Mouse (Mus musculus) megakaryocyte-erythroid progenitor cell, adult 5 weeks (primary cell): ENCODE measurements around the gene Med9. TPM values are rescaled to one million over a fixed set of nuclear protein-coding genes. Genes with fewer than 3 reads are reported as not detected.

ENCODE experiments used
- polyA plus RNA-seq: library from polyadenylated mRNA; stranded (reverse); fragments of >175 nt; gene quantifications from 2 replicates; pipeline ENCODE4 v1.2.3, GENCODE M21; 2012

Med9 gene
- 47.5 and 51.4 TPM in 2 replicates for polyA plus RNA-seq

GRCm38 (mm10) chr11:59947752-59948400 is at the start of gene Med9:
Med9 (plus strand) TSS chr11:59948206.

DNA sequence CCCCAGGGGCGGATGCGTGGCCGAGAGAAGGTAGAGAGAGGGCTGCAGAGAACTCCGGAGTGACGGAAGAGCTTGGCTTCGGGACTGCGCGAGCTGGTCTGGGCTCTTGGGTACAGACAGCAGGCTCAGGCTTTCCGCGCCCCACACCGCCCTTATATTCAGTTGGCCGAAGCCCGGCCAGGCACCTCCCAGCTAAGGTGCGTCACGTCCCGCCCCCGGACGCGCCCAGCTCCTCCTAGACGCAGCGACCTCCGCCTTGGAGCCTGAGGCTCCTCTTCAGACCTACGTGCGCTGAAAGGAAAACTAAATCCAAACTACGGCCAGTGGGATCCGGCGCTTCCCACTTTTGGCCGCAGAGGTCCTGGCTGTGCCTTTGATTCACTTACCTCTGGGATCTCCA is 16.8 kb downstream of the Med9 start, which contains the start of gene Rasd1:
Gene Rasd1 (minus strand): TSS at position 127 of the 400 bp plus-strand sequence.

Other genes starting within 250 kb of the Med9 start
- gene Pld6, start 160.6 kb upstream of the Med9 start, polyA plus RNA-seq: 4.1 and 4.4 TPM in 2 replicates
- 22.4 and 27.6 TPM in 2 replicates for gene Flcn, start 138.2 kb upstream of the Med9 start, polyA plus RNA-seq
- 14.7 and 17.8 TPM in 2 replicates for gene Nt5m, start 108.8 kb upstream of the Med9 start, polyA plus RNA-seq
- 10.3 and 13.3 TPM in 2 replicates for gene Cops3, start 108.4 kb upstream of the Med9 start, polyA plus RNA-seq
- 1.9 and 2.1 TPM in 2 replicates for gene Rasd1, start 16.7 kb downstream of the Med9 start, polyA plus RNA-seq
- 13.1 and 15.7 TPM in 2 replicates for gene Pemt, start 98.3 kb downstream of the Med9 start, polyA plus RNA-seq
- gene Rai1, start 156.8 kb downstream of the Med9 start, polyA plus RNA-seq: 90.5 and 117 TPM in 2 replicates